Mouse (Mus musculus): Measurements from ENCODE around the gene Cfap20. TPM values are rescaled to one million over a fixed set of nuclear protein-coding genes. Genes with fewer than 3 reads are reported as not detected.

Gene Cfap20
- polyA plus RNA-seq, 1 experiment, result 65.9 TPM

DNA sequence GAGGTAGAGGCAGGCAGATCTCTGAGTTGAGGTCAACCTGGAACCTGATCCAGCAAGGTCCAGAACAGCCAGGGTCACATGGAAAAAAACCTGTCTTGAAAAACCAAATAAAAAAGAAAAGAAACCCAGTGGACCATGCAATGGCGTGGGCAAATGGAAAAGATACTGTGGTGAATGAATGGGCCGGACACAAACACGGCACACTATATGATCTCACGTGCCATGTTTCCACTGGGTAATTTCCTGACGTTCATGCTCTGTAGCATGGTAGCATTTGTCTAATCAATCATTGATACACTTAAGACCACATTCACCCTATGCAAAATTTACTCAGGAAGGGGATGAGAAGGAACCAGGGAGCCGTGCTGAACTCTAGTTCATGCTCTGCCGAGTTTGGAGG is 43.6 kb downstream of the Cfap20 start:
- Histone ChIP-seq H3K4me1 (replicated peaks; ENCODE audit: control insufficient read depth, insufficient read depth, low read length) (peaks cover 32% of the 10 kb centered on the region), H3K4me3 (ENCODE audit: control insufficient read depth, insufficient read depth, low read length) (no peak overlapping the region), H3K27ac (ENCODE audit: control insufficient read depth, insufficient read depth, low read length) (no peak overlapping the region), H3K36me3 (ENCODE audit: control insufficient read depth, insufficient read depth, low read length) (no peaks in the 10 kb centered on the region), H3K27me3 (ENCODE audit: control insufficient read depth, insufficient read depth, low read length) (no peaks in the 10 kb centered on the region)
- no peak for DNase-seq
- no peak for TF ChIP-seq CTCF (IDR thresholded peaks at IDR 0.05; ENCODE audit: borderline replicate concordance, control insufficient read depth, extremely low read depth, insufficient read depth, low read length, poor library complexity)
- TF ChIP-seq POLR2A (IDR thresholded peaks at IDR 0.05; ENCODE audit: control insufficient read depth, extremely low read depth, insufficient read depth, low read length, poor library complexity), result no peak
- 83% methylated on average over 7 of the region's 7 CpGs for WGBS

DNA sequence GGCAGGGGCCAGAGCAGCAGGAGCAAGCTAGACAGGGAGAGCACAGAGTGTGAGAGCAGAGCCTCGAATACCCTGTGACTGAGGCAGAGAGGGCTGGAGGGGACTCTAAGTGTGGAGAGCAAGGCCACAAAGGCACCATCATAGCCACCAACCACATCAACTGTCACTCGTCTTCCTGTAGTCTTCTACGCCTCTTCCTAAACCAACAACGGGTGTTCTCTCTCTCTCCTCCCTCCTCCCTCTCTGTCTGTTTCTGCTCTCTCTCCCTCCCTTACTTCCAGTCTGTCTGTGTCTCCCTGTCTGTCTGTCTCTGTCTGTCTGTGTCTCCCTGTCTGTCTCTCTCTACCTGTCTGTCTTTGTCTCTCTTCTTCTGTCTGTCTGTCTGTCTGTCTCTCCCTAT is 44.4 kb downstream of the Cfap20 start:
- WGBS, result 4% methylated on average over 4 of the region's 4 CpGs

DNA sequence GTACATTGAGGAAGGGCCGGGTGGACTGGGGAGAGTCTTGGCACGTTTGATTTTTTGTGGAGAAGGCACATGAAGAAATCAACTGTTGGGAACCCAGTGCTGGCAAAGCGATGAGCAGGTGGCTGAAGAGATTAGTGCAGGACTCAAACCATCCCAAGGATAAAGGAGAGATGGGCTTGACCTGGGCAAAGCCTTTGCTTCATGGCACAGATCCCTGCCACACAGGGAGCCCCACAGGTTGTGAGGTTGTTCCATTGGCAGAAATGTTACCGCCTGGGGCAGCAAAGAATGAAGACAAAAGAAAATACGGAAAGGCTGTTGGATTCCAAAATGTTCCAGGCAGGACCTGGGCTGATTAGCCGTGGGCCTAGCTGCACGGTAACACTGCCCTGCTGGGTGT is 46.7 kb downstream of the Cfap20 start:
- 96% methylated on average over 7 of the region's 7 CpGs for WGBS
- no peak overlapping the region for H3K4me3 ChIP-seq (ENCODE audit: control insufficient read depth, insufficient read depth, low read length)
- H3K27me3 ChIP-seq (ENCODE audit: control insufficient read depth, insufficient read depth, low read length), result no peaks in the 10 kb centered on the region
- H3K27ac ChIP-seq (ENCODE audit: control insufficient read depth, insufficient read depth, low read length), result no peak overlapping the region
- H3K36me3 ChIP-seq (ENCODE audit: control insufficient read depth, insufficient read depth, low read length), result no peaks in the 10 kb centered on the region
- DNase-seq, result no peak
- peaks cover 20% of the 10 kb centered on the region for H3K4me1 ChIP-seq (replicated peaks; ENCODE audit: control insufficient read depth, insufficient read depth, low read length)
- TF ChIP-seq CTCF (IDR thresholded peaks at IDR 0.05; ENCODE audit: borderline replicate concordance, control insufficient read depth, extremely low read depth, insufficient read depth, low read length, poor library complexity) (no peak), POLR2A (IDR thresholded peaks at IDR 0.05; ENCODE audit: control insufficient read depth, extremely low read depth, insufficient read depth, low read length, poor library complexity) (no peak)

More for the DNA sequence above, 44.4 kb downstream of the Cfap20 start:
- Histone ChIP-seq H3K4me3 (ENCODE audit: control insufficient read depth, insufficient read depth, low read length) (no peak overlapping the region), H3K27me3 (ENCODE audit: control insufficient read depth, insufficient read depth, low read length) (no peaks in the 10 kb centered on the region), H3K36me3 (ENCODE audit: control insufficient read depth, insufficient read depth, low read length) (no peaks in the 10 kb centered on the region), H3K27ac (ENCODE audit: control insufficient read depth, insufficient read depth, low read length) (peak overlapping the region; percentile 65), H3K4me1 (replicated peaks; ENCODE audit: control insufficient read depth, insufficient read depth, low read length) (peaks cover 26% of the 10 kb centered on the region)
- peak; percentile 47 for DNase-seq
- TF ChIP-seq POLR2A (IDR thresholded peaks at IDR 0.05; ENCODE audit: control insufficient read depth, extremely low read depth, insufficient read depth, low read length, poor library complexity) (no peak), CTCF (IDR thresholded peaks at IDR 0.05; ENCODE audit: borderline replicate concordance, control insufficient read depth, extremely low read depth, insufficient read depth, low read length, poor library complexity) (no peak)

DNA sequence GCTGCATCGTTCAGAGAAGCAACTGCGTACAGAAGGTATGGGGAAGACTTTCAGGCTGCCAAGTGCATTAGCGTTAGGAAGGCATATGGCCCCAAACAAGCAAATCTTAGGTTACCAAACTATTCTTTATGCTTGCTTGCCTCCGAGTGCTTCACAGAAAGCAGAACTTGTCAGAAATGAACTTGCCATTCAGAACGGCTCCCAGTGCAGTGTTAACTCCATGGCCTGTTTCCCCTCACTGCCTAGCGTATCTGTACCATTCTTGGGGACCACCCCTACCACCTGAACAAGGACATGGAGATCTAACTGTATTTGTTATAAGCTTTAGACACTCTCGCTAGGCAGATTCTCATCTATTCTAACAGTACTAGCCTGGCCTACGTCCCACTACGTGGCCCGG is 47.4 kb downstream of the Cfap20 start:
- 95% methylated on average over 10 of the region's 10 CpGs for WGBS
- H3K27me3 ChIP-seq (ENCODE audit: control insufficient read depth, insufficient read depth, low read length), result no peaks in the 10 kb centered on the region
- TF ChIP-seq CTCF (IDR thresholded peaks at IDR 0.05; ENCODE audit: borderline replicate concordance, control insufficient read depth, extremely low read depth, insufficient read depth, low read length, poor library complexity) (no peak), POLR2A (IDR thresholded peaks at IDR 0.05; ENCODE audit: control insufficient read depth, extremely low read depth, insufficient read depth, low read length, poor library complexity) (no peak)
- no peaks in the 10 kb centered on the region for H3K36me3 ChIP-seq (ENCODE audit: control insufficient read depth, insufficient read depth, low read length)
- no peak overlapping the region for H3K27ac ChIP-seq (ENCODE audit: control insufficient read depth, insufficient read depth, low read length)
- DNase-seq, result no peak
- H3K4me1 ChIP-seq (replicated peaks; ENCODE audit: control insufficient read depth, insufficient read depth, low read length), result peaks cover 14% of the 10 kb centered on the region
- H3K4me3 ChIP-seq (ENCODE audit: control insufficient read depth, insufficient read depth, low read length), result no peak overlapping the region

GRCm38 (mm10) chr8:95386037-95386436 is 48.6 kb downstream of the Cfap20 start:
- no peaks in the 10 kb centered on the region for H3K36me3 ChIP-seq (ENCODE audit: control insufficient read depth, insufficient read depth, low read length)
- peaks cover 12% of the 10 kb centered on the region for H3K4me1 ChIP-seq (replicated peaks; ENCODE audit: control insufficient read depth, insufficient read depth, low read length)
- no peak overlapping the region for H3K27ac ChIP-seq (ENCODE audit: control insufficient read depth, insufficient read depth, low read length)
- no peaks in the 10 kb centered on the region for H3K27me3 ChIP-seq (ENCODE audit: control insufficient read depth, insufficient read depth, low read length)
- 94% methylated on average over 5 of the region's 5 CpGs for WGBS
- H3K4me3 ChIP-seq (ENCODE audit: control insufficient read depth, insufficient read depth, low read length), result no peak overlapping the region
- no peak for DNase-seq
- TF ChIP-seq CTCF (IDR thresholded peaks at IDR 0.05; ENCODE audit: borderline replicate concordance, control insufficient read depth, extremely low read depth, insufficient read depth, low read length, poor library complexity) (no peak), POLR2A (IDR thresholded peaks at IDR 0.05; ENCODE audit: control insufficient read depth, extremely low read depth, insufficient read depth, low read length, poor library complexity) (no peak)

DNA sequence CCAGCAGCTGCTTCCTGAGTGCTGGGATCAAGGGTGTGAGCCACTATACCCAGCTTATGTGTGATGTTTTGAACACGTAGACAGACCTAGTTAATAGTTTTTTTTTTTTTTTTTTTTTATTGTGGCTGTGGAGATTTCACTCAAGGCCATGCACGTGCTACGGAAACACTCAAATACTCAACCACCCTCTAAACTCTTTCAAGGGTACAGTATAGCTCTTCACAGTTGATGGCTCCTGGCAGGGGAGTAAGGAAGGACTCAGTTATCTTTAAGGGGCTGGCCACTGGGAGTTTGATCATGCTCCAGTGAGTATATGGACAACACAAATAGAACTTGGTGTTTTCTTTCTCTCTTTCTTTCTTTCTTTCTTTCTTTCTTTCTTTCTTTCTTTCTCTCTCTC is 50.2 kb downstream of the Cfap20 start:
- no peaks in the 10 kb centered on the region for H3K27me3 ChIP-seq (ENCODE audit: control insufficient read depth, insufficient read depth, low read length)
- no peaks in the 10 kb centered on the region for H3K36me3 ChIP-seq (ENCODE audit: control insufficient read depth, insufficient read depth, low read length)
- no peak for DNase-seq
- no peak for TF ChIP-seq POLR2A (IDR thresholded peaks at IDR 0.05; ENCODE audit: control insufficient read depth, extremely low read depth, insufficient read depth, low read length, poor library complexity)
- TF ChIP-seq CTCF (IDR thresholded peaks at IDR 0.05; ENCODE audit: borderline replicate concordance, control insufficient read depth, extremely low read depth, insufficient read depth, low read length, poor library complexity), result no peak
- WGBS, result 60% methylated on average over 3 of the region's 3 CpGs
- H3K4me1 ChIP-seq (replicated peaks; ENCODE audit: control insufficient read depth, insufficient read depth, low read length), result peaks cover under 1% of the 10 kb centered on the region; the same call in 1 of the 2 replicates
- H3K27ac ChIP-seq (ENCODE audit: control insufficient read depth, insufficient read depth, low read length), result no peak overlapping the region
- H3K4me3 ChIP-seq (ENCODE audit: control insufficient read depth, insufficient read depth, low read length), result no peak overlapping the region

GRCm38 (mm10) chr8:95381595-95381994 is 53.1 kb downstream of the Cfap20 start:
- TF ChIP-seq CTCF (IDR thresholded peaks at IDR 0.05; ENCODE audit: borderline replicate concordance, control insufficient read depth, extremely low read depth, insufficient read depth, low read length, poor library complexity) (no peak), POLR2A (IDR thresholded peaks at IDR 0.05; ENCODE audit: control insufficient read depth, extremely low read depth, insufficient read depth, low read length, poor library complexity) (no peak)
- H3K4me1 ChIP-seq (replicated peaks; ENCODE audit: control insufficient read depth, insufficient read depth, low read length), result no peaks in the 10 kb centered on the region
- H3K4me3 ChIP-seq (ENCODE audit: control insufficient read depth, insufficient read depth, low read length), result no peak overlapping the region
- WGBS, result 94% methylated on average over 3 of the region's 3 CpGs
- no peak overlapping the region for H3K27ac ChIP-seq (ENCODE audit: control insufficient read depth, insufficient read depth, low read length)
- H3K36me3 ChIP-seq (ENCODE audit: control insufficient read depth, insufficient read depth, low read length), result no peaks in the 10 kb centered on the region
- H3K27me3 ChIP-seq (ENCODE audit: control insufficient read depth, insufficient read depth, low read length), result no peaks in the 10 kb centered on the region
- no peak for DNase-seq

Data from thymus, adult 2 months (tissue).